Mouse (Mus musculus) adrenal gland, adult (tissue): ENCODE data around the gene Gm4707.
"Not testable (repeated sequence)": the region's sequence is repeated elsewhere in the genome, so short reads cannot be mapped to it uniquely, and the experiment has no call there.

ENCODE experiments used
- DNase-seq, 2 experiments: peaks; one replicate each; pipeline ENCODE4 v3.0.0; 2022 to 2023; ENCODE audit warnings: low spot score in 1 of 2; ENCODE audit not compliant: inconsistent age in 2 of 2

Gm4707 gene

GRCm38 (mm10) chr17:71459818-71460217 is at the start of gene Gm4707:
Gene Gm4707 (minus strand): TSS chr17:71459918.
- DNase-seq = no peak

DNA sequence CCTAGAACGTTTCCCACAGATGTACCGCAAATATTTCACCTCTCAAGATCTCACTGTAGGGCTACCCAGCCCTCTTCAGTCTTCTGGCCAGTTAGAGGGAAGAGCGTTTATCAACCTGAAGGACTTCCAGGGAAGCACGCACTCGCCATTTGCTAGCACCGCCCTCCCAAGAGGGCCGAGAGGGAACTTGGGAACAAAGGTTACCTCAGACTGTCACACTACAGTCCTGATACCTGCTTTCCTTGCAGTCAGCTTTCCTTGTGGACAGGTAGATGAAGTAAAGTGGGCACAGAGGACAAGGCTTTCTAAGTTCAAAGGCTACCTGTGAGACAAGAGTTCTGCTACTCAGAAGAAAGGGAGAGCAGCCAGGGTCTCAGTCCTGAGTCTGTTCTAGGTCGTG is 47.1 kb upstream of the Gm4707 start:
- DNase-seq = no peak

DNA sequence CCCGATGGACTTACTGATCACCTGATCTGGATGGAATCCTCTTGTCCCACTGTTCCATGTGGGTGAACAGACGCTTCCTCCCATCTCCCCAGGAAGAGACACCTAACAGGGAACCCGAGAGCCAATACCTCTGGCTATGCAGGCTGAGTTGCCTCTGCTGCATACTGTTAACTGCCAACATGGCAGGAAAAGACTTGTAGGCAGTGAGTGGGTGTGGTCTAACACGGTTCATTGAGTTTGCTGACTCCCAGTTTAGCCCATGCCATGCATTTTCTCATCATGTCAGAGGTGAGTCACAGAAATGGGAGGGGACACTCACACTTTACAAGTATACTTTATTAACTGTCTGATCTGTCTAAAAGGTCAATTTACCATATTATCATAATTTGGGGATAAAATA is 36.1 kb upstream of the Gm4707 start:
- no peak for DNase-seq

GRCm38 (mm10) chr17:71491332-71491686 is 31.6 kb upstream of the Gm4707 start:
- DNase-seq = no peak

- DNase-seq = no peak
These were observed 31.1 kb upstream of the Gm4707 start for GRCm38 (mm10) chr17:71490666-71491331.

- DNase-seq = no peak
These were observed 30.2 kb upstream of the Gm4707 start for GRCm38 (mm10) chr17:71489703-71490461.

- DNase-seq = peak in 1 of 2 experiments; percentile 37
These were observed 26.6 kb upstream of the Gm4707 start for GRCm38 (mm10) chr17:71486231-71486851.

- peak; percentile 25 to 63 for DNase-seq
These were observed 26.1 kb upstream of the Gm4707 start for GRCm38 (mm10) chr17:71485791-71486230.

DNA sequence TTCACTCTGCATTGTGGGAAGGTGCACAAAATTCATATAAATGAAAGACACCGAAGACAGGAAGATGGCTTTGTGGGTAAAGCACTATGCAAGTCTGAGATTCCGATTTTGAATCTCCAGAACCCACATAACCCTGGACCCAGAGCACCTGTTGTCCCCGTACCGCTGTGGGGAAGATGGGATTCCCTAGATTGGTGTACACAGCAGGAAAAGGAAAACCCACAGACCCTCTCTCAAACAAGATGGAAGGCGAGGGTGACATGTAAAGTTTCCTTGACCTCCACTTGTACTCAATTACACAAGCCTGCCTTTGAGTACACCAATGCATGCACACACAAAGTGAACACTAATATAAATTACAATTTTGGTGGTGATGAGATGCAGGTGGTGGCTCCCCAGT is 25.0 kb upstream of the Gm4707 start:
- no peak for DNase-seq

- peak; percentile 44 to 51 for DNase-seq
These were observed 23.8 kb upstream of the Gm4707 start for GRCm38 (mm10) chr17:71483418-71484060.

- no peak for DNase-seq
These were observed 19.7 kb upstream of the Gm4707 start for GRCm38 (mm10) chr17:71479381-71479901.

- DNase-seq = no peak
These were observed 17.8 kb upstream of the Gm4707 start for GRCm38 (mm10) chr17:71477481-71477880.

DNA sequence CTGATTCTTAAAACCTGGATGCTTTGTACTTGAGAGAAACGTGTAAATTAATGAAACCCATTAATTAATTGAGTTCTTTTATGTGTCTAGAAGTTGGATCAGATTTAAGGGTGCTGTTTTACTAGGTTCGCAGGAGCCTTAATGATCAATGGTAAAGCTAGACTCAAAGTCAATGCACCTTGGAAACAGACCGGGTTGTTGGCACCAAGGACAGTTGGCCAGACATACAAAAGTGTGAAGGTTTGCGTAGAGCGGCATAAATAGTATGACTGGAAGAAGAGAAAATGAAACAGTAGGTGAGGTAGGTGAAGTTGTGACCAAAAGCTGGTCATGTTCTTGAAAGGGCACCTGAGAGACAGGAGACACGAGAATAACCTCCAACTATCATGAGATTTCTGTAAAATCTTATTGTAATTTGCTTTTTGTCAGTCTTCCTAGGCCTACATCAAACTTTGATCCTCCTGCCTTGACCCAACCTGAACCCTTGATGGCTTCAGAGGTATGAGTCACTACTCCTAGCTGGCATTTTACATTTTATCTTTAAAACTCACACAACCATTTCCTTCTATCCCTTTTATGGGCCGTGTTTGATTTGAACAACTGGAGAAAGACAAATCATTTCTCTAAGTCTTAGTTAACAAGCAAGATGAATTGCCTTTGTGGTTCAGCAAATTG is 16.8 kb upstream of the Gm4707 start:
- DNase-seq = peak; percentile 45 to 87

- peak; percentile 83 to 92 for DNase-seq
These were observed 16.0 kb upstream of the Gm4707 start for GRCm38 (mm10) chr17:71475705-71476089.

DNA sequence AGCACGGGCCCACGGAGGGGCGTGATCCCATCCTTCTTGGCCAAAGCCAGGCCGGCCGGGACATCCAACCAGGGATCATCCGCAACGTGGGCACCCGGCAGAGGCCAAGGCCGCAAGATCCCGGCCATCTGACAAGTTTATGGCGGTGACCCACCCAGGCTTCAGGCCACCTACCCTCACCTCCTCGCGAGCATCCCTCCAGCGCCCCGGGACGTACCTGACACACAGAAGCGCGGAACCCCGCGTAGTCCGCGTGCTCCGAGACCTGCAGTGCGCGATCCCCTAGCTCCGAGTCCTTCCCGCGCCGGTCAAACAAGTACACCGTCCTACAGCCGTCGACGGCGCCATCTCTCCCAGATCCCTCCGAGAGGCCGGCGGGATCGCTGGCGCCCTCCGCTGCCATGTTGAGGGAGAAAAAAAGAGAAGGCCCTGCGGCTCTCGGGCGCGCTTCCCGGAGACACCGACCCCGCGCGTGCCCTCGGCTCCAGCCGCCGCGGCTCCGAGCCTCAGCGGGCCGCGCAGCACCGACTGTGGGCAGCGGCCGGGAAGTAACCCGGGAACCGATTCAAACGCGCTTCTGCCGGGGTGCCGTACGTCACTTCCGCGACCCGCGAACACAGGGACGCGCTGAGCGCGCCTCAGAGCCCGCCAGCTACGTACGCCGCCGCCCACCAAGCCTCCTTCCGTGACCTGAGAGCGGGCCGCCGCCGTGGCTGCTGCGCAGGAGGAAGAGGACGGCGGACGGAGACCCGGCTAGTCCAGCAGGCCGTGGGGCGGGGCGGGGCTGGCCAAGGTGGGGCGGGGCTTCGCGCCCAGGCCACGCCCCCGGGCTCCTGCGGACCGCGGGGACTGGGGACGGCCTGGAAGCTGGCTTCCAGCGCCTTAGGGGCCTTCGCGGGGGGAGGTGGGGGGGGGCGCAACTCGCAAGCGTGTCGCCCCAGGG is 15.3 kb upstream of the Gm4707 start, which contains the start of gene Smchd1:
TSS of gene Smchd1 (minus strand) at position 582 of the 943 bp plus-strand sequence.
- DNase-seq = peak; percentile 97 to 98

GRCm38 (mm10) chr17:71474128-71474527 is 14.4 kb upstream of the Gm4707 start:
- no peak for DNase-seq

- no peak for DNase-seq
These were observed 11.5 kb upstream of the Gm4707 start for GRCm38 (mm10) chr17:71471261-71471660.

GRCm38 (mm10) chr17:71460312-71460711 is 594 bp upstream of the Gm4707 start:
- no peak for DNase-seq

DNA sequence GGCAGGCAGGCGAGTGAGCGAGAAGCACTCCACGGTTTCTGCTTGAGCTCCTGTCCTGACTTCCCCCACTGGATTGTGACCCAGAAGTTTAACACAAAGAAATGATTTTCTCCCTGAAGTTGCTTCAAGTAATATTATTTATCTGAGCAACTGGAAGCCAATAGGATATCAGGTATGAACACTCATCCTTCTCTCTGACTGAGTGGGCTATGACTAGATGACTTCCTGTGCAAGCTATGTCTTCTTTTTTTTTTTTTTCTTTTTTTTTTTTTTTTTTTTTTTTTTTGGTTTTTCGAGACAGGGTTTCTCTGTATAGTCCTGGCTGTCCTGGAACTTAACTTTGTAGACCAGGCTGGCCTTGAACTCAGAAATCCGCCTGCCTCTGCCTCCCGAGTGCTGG is 2.4 kb downstream of the Gm4707 start:
- DNase-seq = not testable (repeated sequence)

DNA sequence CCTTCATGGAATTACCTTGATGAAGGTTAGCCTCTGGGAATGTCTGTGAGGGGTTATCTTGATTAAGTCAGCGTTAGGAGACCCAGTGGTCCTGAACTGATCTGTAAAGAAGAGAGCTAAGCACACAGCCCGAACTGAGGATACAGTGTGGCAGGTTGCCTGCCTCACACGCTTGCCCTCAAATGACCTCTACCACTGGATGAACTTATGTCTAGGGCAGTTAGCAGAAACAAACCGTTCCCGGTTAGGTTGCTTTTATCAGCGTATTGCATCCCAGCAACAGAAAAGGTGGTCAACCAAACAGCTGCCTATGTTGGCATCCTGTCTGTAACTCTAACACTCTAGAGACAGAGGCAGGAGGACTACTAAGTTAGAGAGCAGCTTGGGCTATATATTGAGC is 14.5 kb downstream of the Gm4707 start:
- DNase-seq = no peak
